Mouse (Mus musculus): Measurements from ENCODE around the gene Slc2a1.

DNA sequence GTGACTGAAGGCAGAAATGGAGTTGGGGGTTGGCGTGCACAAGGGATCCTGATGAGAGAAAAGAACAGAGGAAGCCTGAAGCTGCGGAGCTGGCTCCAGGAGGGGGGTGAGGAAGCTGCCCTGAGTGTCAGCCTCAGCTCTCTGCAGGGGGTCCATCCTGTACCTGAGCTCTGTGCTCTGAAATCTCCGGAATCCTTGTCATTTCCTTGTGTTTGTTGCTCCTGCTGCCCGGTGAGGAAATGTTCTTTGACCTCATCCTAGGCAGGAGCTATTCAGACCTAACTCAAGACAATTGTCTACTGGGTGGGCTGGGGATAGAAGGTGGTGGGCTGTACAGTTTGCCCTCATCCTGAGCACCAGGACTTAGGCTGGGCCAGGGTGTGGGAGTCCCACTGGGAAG is 13.5 kb upstream of the Slc2a1 start:
- TF ChIP-seq CTCF (IDR thresholded peaks at IDR 0.05; ENCODE audit: low read depth): no peak
- TF ChIP-seq EP300 (IDR thresholded peaks at IDR 0.05; ENCODE audit: low read depth): no peak

All from liver, postnatal 0 days (tissue).